Mouse (Mus musculus): ENCODE data around the gene Sf3b4.
"Not testable (repeated sequence)": the region's sequence is repeated elsewhere in the genome, so short reads cannot be mapped to it uniquely, and the experiment has no call there.

The Sf3b4 gene

GRCm38 (mm10) chr3:96209242-96209641 is 37.1 kb downstream of the Sf3b4 start:
- in situ Hi-C loops (cut with MboI; ENCODE audit: unreplicated experiment in 2 of 2) = no loop called here

DNA sequence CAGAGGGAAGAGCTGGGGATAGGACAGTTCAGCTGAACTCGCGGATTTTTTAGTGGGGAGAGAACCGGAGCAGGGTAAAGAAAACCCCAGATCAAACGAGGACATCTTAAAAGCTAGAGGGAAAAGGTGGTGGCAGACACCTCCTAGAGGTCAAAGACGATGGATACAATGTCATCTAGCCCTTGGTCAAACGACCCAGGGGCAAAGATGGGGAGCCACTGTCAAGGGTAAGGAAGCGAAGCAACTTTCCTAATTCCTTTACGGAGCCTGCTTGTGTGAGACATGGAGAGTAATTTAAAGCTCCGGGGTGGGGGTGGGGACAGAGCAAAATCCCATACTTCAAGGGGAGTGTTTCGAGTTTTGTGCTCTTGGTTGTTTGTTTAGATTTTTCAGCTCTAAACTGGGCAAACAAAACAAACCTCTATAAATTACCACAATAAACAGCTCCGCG is 47.1 kb downstream of the Sf3b4 start:
- in situ Hi-C loops (cut with MboI; ENCODE audit: unreplicated experiment in 2 of 2) = loop anchor here (10.0 kb wide), 2 partner anchors 134 to 154 kb away; no protein-coding TSS in a partner anchor

- in situ Hi-C loops (cut with MboI; ENCODE audit: unreplicated experiment in 2 of 2) = loop anchor here (10.0 kb wide), 2 partner anchors 135 to 155 kb away; no protein-coding TSS in a partner anchor
Observed at GRCm38 (mm10) chr3:96219661-96220130, 47.6 kb downstream of the Sf3b4 start, which contains the start of the genes Bola1 and Hist2h2ab. TSS of gene Bola1 (minus strand) at chr3:96219709. TSS of gene Hist2h2ab (plus strand) at chr3:96219865.

DNA sequence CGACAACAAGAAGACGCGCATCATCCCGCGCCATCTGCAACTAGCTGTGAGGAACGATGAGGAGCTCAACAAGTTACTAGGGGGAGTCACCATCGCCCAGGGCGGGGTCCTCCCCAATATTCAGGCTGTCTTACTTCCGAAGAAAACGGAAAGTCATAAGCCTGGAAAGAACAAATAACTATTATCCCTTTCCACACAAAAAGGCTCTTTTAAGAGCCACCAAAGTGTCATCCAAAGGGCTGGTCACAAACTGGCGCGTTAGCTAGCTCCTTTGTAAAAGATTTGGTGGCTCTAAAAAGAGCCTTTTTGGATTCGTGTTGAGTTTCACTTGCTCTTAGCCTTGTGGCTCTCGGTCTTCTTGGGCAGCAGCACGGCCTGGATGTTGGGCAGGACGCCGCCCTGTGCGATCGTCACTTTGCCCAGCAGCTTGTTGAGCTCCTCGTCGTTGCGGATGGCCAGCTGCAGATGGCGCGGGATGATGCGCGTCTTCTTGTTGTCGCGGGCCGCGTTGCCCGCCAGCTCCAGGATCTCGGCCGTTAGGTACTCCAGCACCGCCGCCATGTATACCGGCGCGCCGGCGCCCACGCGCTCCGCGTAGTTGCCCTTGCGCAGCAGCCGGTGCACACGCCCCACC is 48.1 kb downstream of the Sf3b4 start:
- in situ Hi-C loops (cut with MboI; ENCODE audit: unreplicated experiment in 2 of 2) = not testable (repeated sequence)

DNA sequence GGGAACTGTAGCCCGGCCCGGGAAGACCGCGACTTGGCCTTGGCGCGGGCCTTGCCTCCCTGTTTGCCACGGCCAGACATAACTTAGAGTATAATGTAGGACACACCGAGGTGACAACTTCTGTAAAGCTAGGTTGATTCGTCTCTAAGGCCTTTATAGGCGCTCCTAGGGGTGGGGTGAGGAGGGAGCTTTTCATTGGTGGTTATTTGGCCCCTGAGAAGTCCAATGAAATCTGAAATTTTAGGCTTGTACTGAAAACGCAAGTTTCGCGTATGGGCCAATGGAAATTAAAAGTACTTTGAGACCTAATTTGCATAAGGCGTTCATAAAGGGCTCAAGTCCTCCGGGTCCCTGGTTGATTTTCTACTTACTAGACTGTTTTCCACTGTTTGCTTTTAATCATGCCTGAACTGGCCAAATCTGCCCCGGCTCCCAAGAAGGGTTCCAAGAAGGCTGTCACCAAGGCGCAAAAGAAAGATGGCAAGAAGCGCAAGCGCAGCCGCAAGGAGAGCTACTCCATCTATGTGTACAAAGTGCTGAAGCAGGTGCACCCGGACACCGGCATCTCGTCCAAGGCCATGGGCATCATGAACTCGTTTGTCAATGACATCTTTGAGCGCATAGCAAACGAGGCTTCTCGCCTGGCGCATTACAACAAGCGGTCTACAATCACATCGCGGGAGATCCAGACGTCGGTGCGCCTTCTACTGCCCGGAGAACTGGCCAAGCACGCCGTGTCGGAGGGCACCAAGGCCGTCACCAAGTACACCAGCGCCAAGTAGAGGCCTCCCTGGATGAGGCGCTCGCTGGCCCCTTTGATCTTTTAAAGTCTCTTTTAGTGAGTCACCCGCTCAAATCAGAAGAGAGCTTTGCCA is 48.9 kb downstream of the Sf3b4 start, which contains the start of the genes Hist2h2ac and Hist2h2be:
Hist2h2ac (minus strand) TSS at position 116 of the 875 bp plus-strand sequence.
Hist2h2be (plus strand) TSS at position 355 of the 875 bp plus-strand sequence.
- in situ Hi-C loops (cut with MboI; ENCODE audit: unreplicated experiment in 2 of 2) = no loop called here

DNA sequence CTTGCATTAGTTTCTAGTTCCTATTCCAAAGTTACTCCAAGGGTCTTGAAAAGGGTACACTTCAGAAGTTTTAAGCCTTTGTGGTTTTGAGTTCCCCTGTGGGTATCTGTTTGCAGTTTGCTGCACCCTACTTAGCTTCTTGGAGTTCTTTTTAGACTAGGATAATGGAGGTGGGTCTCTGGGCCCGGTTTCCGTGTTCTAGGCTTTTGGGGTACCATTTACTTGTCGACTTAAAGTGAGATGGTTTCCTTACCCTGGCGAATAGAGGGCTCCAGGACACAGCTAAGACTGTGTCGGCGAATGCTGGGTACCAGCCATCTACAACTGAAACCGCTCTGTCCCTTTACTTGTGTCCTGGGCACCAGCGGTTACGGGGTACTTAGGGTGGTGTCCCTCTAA is 49.5 kb downstream of the Sf3b4 start:
- in situ Hi-C loops (cut with MboI; ENCODE audit: unreplicated experiment in 2 of 2) = no loop called here

GRCm38 (mm10) chr3:96222774-96223173 is 50.6 kb downstream of the Sf3b4 start:
- in situ Hi-C loops (cut with MboI; ENCODE audit: unreplicated experiment in 2 of 2) = no loop called here

DNA sequence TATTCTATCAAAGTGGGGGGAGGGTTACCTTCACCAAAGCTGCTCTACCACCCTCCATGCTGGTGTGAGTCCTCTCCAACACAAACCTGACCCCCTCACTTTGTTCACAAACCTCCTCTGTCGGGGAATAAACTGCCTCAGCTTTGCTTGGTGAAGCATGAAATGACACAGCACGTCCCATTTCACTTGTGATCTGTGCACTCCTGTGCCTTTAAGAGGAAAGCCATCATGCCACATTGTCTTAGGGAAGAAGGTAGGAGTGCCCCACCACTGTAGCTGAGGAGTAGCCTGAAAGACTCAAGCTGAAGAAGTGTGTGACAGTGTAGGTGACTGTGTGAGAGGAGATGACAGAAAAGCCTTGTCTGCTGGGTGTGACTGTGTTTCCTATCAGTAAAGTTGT is 53.3 kb downstream of the Sf3b4 start:
- in situ Hi-C loops (cut with MboI; ENCODE audit: unreplicated experiment in 2 of 2) = loop anchor here in 1 of 2 experiments (5.0 kb wide), 1 partner anchor 42 kb away; the partner anchor contains the start of genes Hist2h2bb and Hist2h3b

All from v-Abl transformed pro-B cells (cell line).